Mouse (Mus musculus) retina, postnatal 7 days (tissue): ENCODE results near the gene Olfr943.

Experiments
- DNase-seq: peaks from one replicate; pipeline ENCODE4 v3.0.0-alpha.2; 2012; ENCODE audit warnings: low read depth, low spot score

Olfr943 gene

DNA sequence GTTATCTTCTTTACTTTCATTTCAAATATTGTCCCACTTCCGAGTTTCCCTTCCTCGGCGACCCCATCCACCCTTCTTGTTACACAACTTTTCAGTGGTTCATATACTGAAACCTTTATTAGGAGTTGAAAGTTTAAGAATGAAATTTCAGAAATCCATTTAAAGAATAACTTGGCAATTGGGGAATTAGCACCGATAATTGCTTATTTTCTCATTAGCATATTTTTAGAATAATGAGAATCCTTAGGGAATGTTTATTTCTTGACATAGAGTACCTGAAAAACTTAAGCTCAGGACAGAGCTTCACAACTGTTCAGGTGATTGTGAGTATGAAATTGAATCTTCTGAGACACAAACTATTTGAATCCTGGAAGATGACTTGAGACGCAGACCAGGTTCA is at the start of gene Olfr943:
TSS of gene Olfr943 (plus strand) at position 301 of the 400 bp plus-strand sequence.
- no peak for DNase-seq

DNA sequence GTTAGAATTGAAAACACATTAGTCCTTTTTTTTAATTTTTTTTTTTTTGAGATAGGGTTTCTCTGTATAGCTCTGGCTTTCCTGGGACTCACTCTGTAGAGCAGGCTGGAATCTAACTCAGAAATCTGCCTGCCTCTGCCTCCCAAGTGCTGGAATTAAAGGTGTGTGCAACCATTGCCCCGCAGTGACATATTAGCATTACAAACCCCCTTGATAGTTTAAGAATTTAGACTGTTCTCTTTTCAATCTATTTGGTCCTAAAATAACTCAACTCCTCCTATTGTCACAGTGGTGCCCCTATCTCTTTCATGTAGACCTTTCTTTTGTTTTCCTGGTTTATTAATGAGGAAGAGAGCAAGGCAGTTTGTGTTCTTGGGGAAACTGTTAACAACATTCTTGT is 38.8 kb upstream of the Olfr943 start:
- no peak for DNase-seq

DNA sequence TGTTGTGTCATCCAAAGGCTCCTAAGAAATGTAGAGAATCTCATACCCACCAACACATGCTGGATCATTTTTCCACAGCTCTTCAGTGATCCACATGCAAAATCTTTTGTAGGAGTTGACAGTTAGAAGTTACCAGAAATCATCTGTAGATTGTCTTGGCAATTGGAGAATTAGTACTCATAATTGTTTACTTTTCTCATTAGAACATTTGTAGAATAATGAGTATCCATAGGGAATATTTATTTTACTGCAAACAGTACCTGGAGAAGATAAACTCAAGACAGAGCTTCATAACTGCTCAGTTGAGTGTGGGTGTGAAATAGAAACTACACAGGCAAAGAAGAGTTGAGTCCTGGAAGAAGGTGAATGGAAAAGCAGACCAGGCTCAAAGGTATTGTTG is 38.3 kb upstream of the Olfr943 start, which contains the start of gene Olfr27:
TSS of gene Olfr27 (plus strand) at position 301 of the 400 bp plus-strand sequence.
- DNase-seq = no peak

DNA sequence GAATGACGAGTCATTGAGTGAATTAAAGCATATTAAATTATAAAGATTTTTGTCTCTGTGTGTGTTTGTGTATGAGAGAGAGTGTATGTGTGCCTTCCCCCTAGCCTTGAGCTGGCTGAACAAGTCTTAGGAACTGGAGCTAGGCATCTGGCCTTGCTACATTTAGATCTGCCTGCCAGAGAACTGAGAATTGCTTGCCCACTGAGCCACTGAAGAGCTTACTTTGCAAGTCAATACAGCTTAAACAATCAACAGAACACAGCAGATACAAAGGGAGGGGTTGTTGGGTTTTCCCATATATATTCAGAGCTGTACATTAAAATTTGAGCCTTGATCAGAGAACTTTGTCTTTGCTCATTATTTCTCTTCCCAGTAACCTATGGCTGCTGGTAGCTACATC is 13.7 kb upstream of the Olfr943 start:
- DNase-seq = no peak

DNA sequence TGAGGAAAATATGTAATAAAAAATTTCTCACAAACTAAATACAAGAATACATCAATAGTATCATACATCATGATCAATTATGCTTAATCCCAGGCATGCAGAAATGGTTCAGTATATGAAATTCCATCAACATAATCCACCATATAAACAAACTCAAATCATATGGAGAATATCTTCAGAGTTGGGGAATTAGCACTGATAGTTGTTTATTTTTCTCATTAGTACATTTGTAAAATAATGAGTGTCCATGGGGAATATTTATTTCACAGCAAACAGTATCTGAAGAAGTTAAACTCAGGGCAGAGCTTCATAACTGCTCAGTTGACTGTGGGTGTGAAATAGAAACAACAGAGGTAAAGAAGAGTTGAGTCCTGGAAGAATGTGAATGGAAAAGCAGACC is 35.5 kb downstream of the Olfr943 start, which contains the start of gene Olfr944:
TSS of gene Olfr944 (plus strand) at position 301 of the 400 bp plus-strand sequence.
- DNase-seq = no peak
